Mouse (Mus musculus) kidney, adult 2 months (tissue): ENCODE measurements at regions not wholly inside any gene's neighbourhood (a gene's known extent, or its start where the extent isn't known, plus 50 kb on each side); places are given as distances from the start of the nearest gene placed in this dataset.

ENCODE experiments used
- CTCF ChIP-seq: fragments of 200-500 bp; conservative IDR thresholded peaks from 2 replicates; pipeline ENCODE4 v1.5.1; 2011; ENCODE audit warnings: low read depth, mild to moderate bottlenecking, control low read depth, low read length, moderate library complexity, mixed read lengths; ENCODE audit not compliant: insufficient read depth, insufficient read length
- POLR2A ChIP-seq: fragments of 200-500 bp; IDR thresholded peaks from one replicate; pipeline ENCODE4 v1.6.1; 2011; ENCODE audit warnings: low read depth, low read length, control low read depth

DNA sequence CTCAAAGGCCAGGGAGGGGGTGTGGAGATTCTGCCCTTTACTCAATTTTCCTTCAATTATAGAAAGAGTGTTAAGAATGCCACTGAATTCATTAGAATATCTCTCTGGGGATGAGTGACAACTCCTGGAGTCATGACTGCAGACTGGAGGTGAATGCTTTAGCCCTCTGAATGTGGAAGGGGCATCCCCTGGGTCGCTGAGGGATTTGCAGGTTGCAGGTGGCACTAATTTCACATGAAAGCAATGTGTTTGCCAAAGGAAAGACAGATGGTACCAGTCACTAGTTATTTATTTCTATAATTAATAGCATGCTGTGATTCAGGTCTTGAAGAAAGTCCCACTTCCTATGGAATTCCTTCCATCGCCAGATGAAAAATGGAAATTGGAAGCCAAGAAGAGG lies 321.1 kb downstream of the Tlr4 start:
- no peak for TF ChIP-seq POLR2A
- no peak for TF ChIP-seq CTCF
